Comparison of ENCODE assay signal across 7 mouse cellular contexts in the genomic region with DNA sequence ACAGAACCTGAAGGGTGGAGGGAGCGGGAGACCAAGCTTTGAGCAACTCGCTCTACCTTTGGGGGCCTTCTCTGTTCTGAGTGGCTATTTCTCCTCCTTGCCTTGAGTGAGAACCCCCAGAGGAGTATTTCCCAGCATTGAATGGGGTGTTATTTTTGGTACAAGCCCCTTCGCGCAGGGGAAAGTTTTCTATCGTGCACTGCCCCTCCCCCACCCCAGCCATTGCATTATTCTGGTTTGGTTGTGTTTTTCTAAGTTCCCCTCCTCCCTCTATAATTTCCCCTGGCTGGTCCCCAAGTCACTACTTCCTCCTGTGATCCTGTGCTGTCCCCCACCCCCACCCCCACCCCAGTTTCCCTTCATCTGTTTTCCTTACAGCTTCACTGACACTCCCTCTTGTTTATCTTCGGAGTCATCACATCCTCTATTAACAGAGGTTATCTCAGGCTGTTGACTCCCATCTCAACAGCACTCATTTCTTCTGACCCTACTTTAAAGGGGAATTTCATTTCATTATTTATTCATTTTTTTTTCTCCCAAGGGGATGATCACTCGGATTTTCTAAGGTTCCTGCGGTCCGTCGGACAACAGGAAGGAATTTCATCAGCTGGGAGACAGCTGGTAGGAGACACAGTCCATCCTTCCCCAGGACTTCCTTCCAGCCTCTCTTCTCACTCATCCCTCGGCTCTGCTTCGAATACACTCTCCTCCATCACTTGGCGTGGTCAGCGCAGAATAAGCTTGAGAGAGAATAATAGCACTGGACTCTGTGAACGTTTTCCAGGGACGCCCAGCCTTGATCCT. TPM values are rescaled to one million over a fixed set of nuclear protein-coding genes. Genes with fewer than 3 reads are reported as not detected.
DNase-seq lines count a peak whose midpoint lies in the region; ATAC-seq and TF ChIP-seq lines count a peak whose summit lies in the region.

No protein-coding gene starts in this region.

- H3K27me3 ChIP-seq in intestine, postnatal 0 days (replicated peaks; ENCODE audit: control insufficient read depth, insufficient read depth, low read length) = no peaks in the 10 kb centered on the region
- no peaks in the 10 kb centered on the region for H3K27me3 ChIP-seq in lung, embryonic 16.5 days (ENCODE audit: control insufficient read depth, insufficient read depth, low read depth, low read length)

- no peaks in the 10 kb centered on the region for H3K36me3 ChIP-seq in intestine, postnatal 0 days (ENCODE audit: control insufficient read depth, insufficient read depth)
- no peaks in the 10 kb centered on the region for H3K36me3 ChIP-seq in lung, embryonic 16.5 days (ENCODE audit: control insufficient read depth, insufficient read depth, low read length)

- peak; percentile 28 for DNase-seq in brain, adult 2 months (ENCODE audit: low read depth, low spot score)
- DNase-seq in adipocyte (ENCODE audit: low spot score) = no peak
- DNase-seq in left cerebral cortex, adult 2 months (ENCODE audit: extremely low spot score in 1 of 2, low spot score in 2 of 2) = no peak
- no peak for DNase-seq in layer of hippocampus, adult 2 months (ENCODE audit: low spot score in 2 of 2)

- 29% methylated on average over 16 of the region's 16 CpGs for WGBS in intestine, postnatal 0 days
- WGBS in lung, embryonic 16.5 days = 17% methylated on average over 16 of the region's 16 CpGs

- 0 out of 2 replicates have a peak, but pooled peaks cover 2% of the 10 kb centered on the region for H3K4me1 ChIP-seq in intestine, postnatal 0 days (replicated peaks; ENCODE audit: control insufficient read depth, insufficient read depth, low read length)
- H3K4me1 ChIP-seq in lung, embryonic 16.5 days (replicated peaks; ENCODE audit: control insufficient read depth, insufficient read depth, low read length) = peaks cover 6% of the 10 kb centered on the region

- intact Hi-C loops in left cerebral cortex, adult 2 months (cut with DNase I) = no loop called here

- no peak overlapping the region for H3K4me3 ChIP-seq in intestine, postnatal 0 days (ENCODE audit: low read depth, low read length)
- no peak overlapping the region for H3K4me3 ChIP-seq in lung, embryonic 16.5 days (ENCODE audit: low read length)
- no peak overlapping the region for H3K4me3 ChIP-seq in left cerebral cortex, adult 2 months
- no peak overlapping the region for H3K4me3 ChIP-seq in layer of hippocampus, adult 2 months

- ATAC-seq in CD4-positive, CD25-positive, alpha-beta regulatory T cell, adult 4 months = peak; percentile 69
- ATAC-seq in intestine, postnatal 0 days = peak; percentile 40; the same call in 1 of the 2 replicates
- ATAC-seq in lung, embryonic 16.5 days (ENCODE audit: low read depth) = peak; percentile 89

- peak overlapping the region; percentile 41 for H3K4me2 ChIP-seq in intestine, postnatal 0 days (replicated peaks; ENCODE audit: low read depth)
- peak overlapping the region; percentile 27; the same call in 1 of the 2 replicates for H3K4me2 ChIP-seq in lung, embryonic 16.5 days (ENCODE audit: low read depth, low read length)

- no peak for TF ChIP-seq CTCF in intestine, postnatal 0 days (IDR thresholded peaks at IDR 0.05; ENCODE audit: low read depth)
- TF ChIP-seq CTCF in left cerebral cortex, adult 2 months (IDR thresholded peaks at IDR 0.05) = no peak
- no peak for TF ChIP-seq CTCF in layer of hippocampus, adult 2 months (conservative IDR thresholded peaks at IDR 0.05)

- H3K9me3 ChIP-seq in intestine, postnatal 0 days (ENCODE audit: control insufficient read depth) = no peaks in the 10 kb centered on the region
- no peaks in the 10 kb centered on the region for H3K9me3 ChIP-seq in lung, embryonic 16.5 days (ENCODE audit: control insufficient read depth, low read length)

- no peak overlapping the region for H3K9ac ChIP-seq in intestine, postnatal 0 days (ENCODE audit: low read depth, low read length)
- no peak overlapping the region for H3K9ac ChIP-seq in lung, embryonic 16.5 days (ENCODE audit: low read length)

- no peak overlapping the region for H3K27ac ChIP-seq in intestine, postnatal 0 days (ENCODE audit: low read depth, low read length)
- H3K27ac ChIP-seq in lung, embryonic 16.5 days (ENCODE audit: low read length) = peak overlapping the region; percentile 31; the same call in 1 of the 2 replicates
- H3K27ac ChIP-seq in left cerebral cortex, adult 2 months = no peak overlapping the region
- H3K27ac ChIP-seq in layer of hippocampus, adult 2 months = no peak overlapping the region

RNA-seq across cellular contexts. Expression of a gene that starts 58.9 kb away (rescaled TPM):
- 10 to 100 TPM in 1 of 2 experiments, 1 to 10 TPM in 1; 9.5 to 14.2 TPM for polyA plus RNA-seq in CD4-positive, CD25-positive, alpha-beta regulatory T cell, adult 4 months (2017; shearing (Covaris generic))
- 13.0 and 16.1 TPM in 2 replicates for polyA plus RNA-seq in intestine, postnatal 0 days (2015; fragmentation: Nextera tagmentation; extraction: Ambion mirVana)
- polyA plus RNA-seq in lung, embryonic 16.5 days (2015; fragmentation: Nextera tagmentation; extraction: Ambion mirVana) = 6.7 and 6.9 TPM in 2 replicates
- total RNA-seq in left cerebral cortex, adult 2 months (2021) = 10 to 100 TPM; 49.9 to 53.9 TPM
- total RNA-seq in layer of hippocampus, adult 2 months (2021) = 10 to 100 TPM; 47.0 to 55.7 TPM
